Mouse (Mus musculus) C2C12 (cell line): ENCODE data around the gene Cacna1a. TPM values are rescaled to one million over a fixed set of nuclear protein-coding genes. Genes with fewer than 3 reads are reported as not detected.
"Not testable (repeated sequence)": the region's sequence is repeated elsewhere in the genome, so short reads cannot be mapped to it uniquely, and the experiment has no call there.

Source experiments
- H3K27me3 ChIP-seq: one replicate; pipeline ENCODE4 v1.6.1; 2011; ENCODE audit not compliant: control insufficient read depth, insufficient read depth, insufficient read length
- H3K36me3 ChIP-seq: one replicate; pipeline ENCODE4 v1.6.1; 2011; ENCODE audit not compliant: control insufficient read depth, insufficient read depth
- H3K4me3 ChIP-seq: one replicate; pipeline ENCODE4 v1.5.1; 2011; ENCODE audit warnings: mild to moderate bottlenecking, control low read depth; ENCODE audit not compliant: poor library complexity, insufficient read depth, severe bottlenecking
- H3K79me2 ChIP-seq: one replicate; pipeline ENCODE4 v1.6.1; 2011; ENCODE audit not compliant: control insufficient read depth, insufficient read depth
- H3K79me3 ChIP-seq: one replicate; pipeline ENCODE4 v1.6.1; 2011; ENCODE audit warnings: low read depth, control low read depth
- H3ac ChIP-seq: one replicate; pipeline ENCODE3; 2011; ENCODE audit warnings: low read depth; ENCODE audit not compliant: control insufficient read depth, insufficient read length
- CEBPB ChIP-seq: IDR thresholded peaks from one replicate; pipeline ENCODE4 v1.6.1; 2011; ENCODE audit warnings: low read depth, mild to moderate bottlenecking, control low read depth, moderate library complexity
- CTCF ChIP-seq: IDR thresholded peaks from one replicate; pipeline ENCODE4 v1.5.1; 2011; ENCODE audit not compliant: control insufficient read depth, insufficient read depth, insufficient read length
- FOSL1 ChIP-seq: IDR thresholded peaks from one replicate; pipeline ENCODE4 v1.8.0; 2011; ENCODE audit warnings: mild to moderate bottlenecking, low read length; ENCODE audit not compliant: poor library complexity, insufficient read depth, severe bottlenecking
- MAX ChIP-seq: IDR thresholded peaks from one replicate; pipeline ENCODE4 v1.6.1; 2011; ENCODE audit warnings: mild to moderate bottlenecking, control low read depth
- MYOD1 ChIP-seq: IDR thresholded peaks from one replicate; pipeline ENCODE4 v1.6.1; 2011; ENCODE audit warnings: low read depth; ENCODE audit not compliant: control insufficient read depth, insufficient read length
- MYOG ChIP-seq: IDR thresholded peaks from one replicate; pipeline ENCODE4 v1.6.1; 2011; ENCODE audit not compliant: control insufficient read depth, insufficient read length; ENCODE audit errors: extremely low read depth
- USF1 ChIP-seq: IDR thresholded peaks from one replicate; pipeline ENCODE4 v1.6.1; 2011; ENCODE audit warnings: low read depth, mild to moderate bottlenecking, control low read depth, moderate library complexity
- polyA plus RNA-seq: library from polyadenylated mRNA; unstranded; fragments of >200 nt; fragmentation: generic; extraction: Trizol; gene quantifications from one replicate; pipeline ENCODE4 v1.2.1, GENCODE M21; 2012; ENCODE audit warnings: missing spikeins

Cacna1a gene
- polyA plus RNA-seq, 1 experiment = 3.1 TPM

DNA sequence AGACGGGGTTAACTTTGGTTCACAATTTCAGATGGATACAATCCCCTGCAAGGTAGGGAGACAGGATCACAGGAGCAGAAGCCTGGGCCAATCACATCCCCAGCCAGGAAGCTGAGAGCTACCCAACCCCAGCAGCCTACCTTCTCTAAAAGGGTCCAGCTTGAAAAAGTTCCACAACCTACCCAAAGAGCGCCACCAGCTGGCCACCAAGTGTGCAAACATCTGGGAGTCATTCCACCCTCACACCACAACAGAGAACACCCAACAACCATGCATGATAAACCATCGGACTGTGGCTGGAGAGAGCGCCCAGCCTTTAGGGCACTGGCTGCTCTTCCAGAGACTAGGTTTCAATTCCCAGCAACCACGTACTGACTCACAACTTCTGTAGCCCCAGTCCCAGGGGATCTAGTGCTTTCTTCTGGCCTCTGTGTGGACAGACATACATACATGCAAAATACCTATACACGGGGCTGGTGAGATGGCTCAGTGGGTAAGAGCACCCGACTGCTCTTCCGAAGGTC is 232.9 kb downstream of the Cacna1a start:
- H3ac ChIP-seq = no peak overlapping the region
- no peaks in the 10 kb centered on the region for H3K79me3 ChIP-seq
- H3K36me3 ChIP-seq = no peaks in the 10 kb centered on the region
- TF ChIP-seq MYOG = no peak
- no peak for TF ChIP-seq FOSL1
- no peak for TF ChIP-seq CEBPB
- TF ChIP-seq MAX = no peak
- no peak for TF ChIP-seq CTCF
- TF ChIP-seq MYOD1 = no peak
- peaks cover 3% of the 10 kb centered on the region for H3K27me3 ChIP-seq
- H3K4me3 ChIP-seq = no peak overlapping the region
- no peaks in the 10 kb centered on the region for H3K79me2 ChIP-seq

DNA sequence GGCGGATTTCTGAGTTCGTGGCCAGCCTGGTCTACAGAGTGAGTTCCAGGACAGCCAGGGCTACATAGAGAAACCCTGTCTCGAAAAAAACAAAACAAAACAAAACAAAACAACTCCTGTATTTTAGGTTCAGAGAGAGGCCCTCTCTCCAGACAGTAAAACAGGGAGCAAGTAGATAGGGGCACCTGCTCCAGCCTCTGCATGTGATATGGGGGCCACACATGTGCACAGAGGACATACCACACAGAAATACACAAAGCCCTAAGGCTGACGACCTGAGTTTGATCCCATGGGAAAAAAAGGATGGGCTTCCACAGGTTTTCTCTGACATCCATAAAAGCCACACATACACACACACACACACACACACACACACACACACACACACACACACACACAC is 235.2 kb downstream of the Cacna1a start:
- not testable (repeated sequence) for H3K36me3 ChIP-seq, H3K27me3 ChIP-seq, H3K4me3 ChIP-seq, H3ac ChIP-seq, H3K79me3 ChIP-seq, H3K79me2 ChIP-seq

DNA sequence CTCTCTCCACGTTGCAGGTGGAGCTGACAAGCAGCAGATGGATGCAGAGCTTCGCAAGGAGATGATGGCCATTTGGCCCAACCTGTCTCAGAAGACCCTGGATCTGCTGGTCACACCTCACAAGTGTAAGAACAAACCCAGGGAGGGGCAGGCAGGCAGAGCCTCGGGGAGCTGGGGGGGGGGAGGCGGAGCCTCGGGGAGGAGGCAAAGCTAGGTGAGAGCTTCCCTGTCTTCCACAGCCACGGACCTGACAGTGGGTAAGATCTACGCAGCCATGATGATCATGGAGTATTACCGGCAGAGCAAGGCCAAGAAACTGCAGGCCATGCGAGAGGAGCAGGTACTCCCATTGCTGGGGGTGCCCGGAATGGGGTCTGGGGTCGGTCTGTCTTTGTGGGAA is 241.3 kb downstream of the Cacna1a start:
- Histone ChIP-seq H3K36me3 (no peaks in the 10 kb centered on the region), H3K79me2 (no peaks in the 10 kb centered on the region), H3K79me3 (no peaks in the 10 kb centered on the region), H3ac (no peak overlapping the region), H3K4me3 (no peak overlapping the region), H3K27me3 (no peaks in the 10 kb centered on the region)
- TF ChIP-seq CTCF (no peak), MAX (no peak), FOSL1 (no peak), CEBPB (no peak), MYOD1 (no peak), MYOG (no peak), USF1 (no peak)

DNA sequence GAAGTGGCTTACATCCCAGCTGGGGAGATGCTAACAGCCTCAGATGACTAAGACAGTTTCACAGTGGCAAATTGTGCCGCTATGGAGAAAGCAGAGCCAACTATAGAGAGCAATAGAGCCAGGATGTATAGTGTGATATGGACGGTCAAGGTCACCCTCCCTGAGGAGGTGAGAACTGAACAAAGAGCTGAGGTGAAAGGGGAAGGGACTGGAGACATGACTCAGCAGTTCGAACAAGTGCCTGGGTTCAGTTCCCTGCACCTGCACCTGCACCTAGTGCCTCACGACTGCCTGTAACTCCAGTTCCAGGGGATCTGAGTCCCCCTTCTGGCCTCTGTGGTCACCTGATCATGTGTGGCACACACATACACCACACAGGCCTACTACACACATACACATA is 241.9 kb downstream of the Cacna1a start:
- Histone ChIP-seq H3K79me2 (no peaks in the 10 kb centered on the region), H3K4me3 (no peak overlapping the region), H3K79me3 (no peaks in the 10 kb centered on the region), H3K36me3 (no peaks in the 10 kb centered on the region), H3K27me3 (no peaks in the 10 kb centered on the region), H3ac (no peak overlapping the region)
- TF ChIP-seq MYOG = no peak
- TF ChIP-seq USF1 = no peak
- TF ChIP-seq CEBPB = no peak
- no peak for TF ChIP-seq FOSL1
- no peak for TF ChIP-seq MAX
- TF ChIP-seq MYOD1 = no peak
- TF ChIP-seq CTCF = no peak

DNA sequence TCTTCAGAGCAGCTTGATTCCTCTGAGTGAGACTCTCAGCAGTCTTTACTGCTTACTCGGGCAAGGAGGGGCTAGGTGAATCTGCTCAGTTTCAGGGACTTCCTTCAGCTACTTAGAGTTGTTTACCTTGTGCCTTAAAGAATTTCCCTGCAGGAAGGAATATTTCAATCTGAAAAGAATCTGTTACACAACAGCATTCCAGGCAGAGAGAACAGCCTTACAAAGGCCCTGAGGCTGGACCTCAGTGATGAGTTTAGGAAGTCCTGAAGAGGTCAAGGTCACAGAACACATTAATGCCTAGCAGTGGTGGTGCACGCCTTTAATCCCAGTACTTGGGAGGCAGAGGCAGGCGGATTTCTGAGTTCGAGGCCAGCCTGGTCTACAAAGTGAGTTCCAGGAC is 243.6 kb downstream of the Cacna1a start:
- no peaks in the 10 kb centered on the region for H3K36me3 ChIP-seq
- H3K79me3 ChIP-seq = no peaks in the 10 kb centered on the region
- no peak for TF ChIP-seq CEBPB
- H3K27me3 ChIP-seq = no peaks in the 10 kb centered on the region
- H3K4me3 ChIP-seq = no peak overlapping the region
- H3K79me2 ChIP-seq = no peaks in the 10 kb centered on the region
- H3ac ChIP-seq = no peak overlapping the region

DNA sequence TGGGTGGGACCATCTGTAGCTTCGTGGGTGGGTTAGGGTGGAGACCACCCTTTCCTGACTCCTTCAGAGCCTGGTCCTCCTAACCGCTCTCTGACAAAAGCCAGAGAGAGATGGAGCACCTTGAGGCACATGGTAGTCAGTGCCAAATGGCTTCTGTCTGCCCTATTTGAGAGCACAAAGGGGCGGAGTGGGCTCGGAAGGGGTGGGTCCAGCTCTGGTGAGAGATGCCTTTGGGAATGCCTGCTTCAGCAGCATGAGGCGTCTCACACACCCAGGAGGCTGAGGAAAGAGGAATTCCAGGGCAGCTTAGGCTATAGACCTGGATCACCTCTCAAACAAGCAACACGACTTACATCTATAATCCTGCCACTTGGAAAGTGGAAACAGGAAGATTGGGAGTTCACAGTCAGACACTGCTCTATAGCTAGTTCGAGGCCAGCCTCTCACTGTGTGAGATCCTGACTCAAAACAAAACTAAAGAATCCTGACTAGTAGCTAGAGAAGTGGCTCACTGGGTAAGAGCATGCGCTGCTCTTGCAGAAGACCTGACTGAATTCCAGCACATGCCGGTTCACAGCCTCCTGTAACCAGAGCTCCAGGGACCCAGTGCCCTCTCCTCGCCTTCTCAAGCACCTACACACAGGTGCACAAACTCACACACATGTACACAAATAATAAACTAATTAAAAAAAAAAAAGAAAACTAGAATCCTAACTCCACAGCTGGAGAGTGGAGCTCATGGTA is 245.8 kb downstream of the Cacna1a start:
- TF ChIP-seq FOSL1 (no peak), MYOG (no peak), MYOD1 (no peak), CTCF (no peak), MAX (no peak), CEBPB (no peak), USF1 (no peak)
- Histone ChIP-seq H3K79me2 (no peaks in the 10 kb centered on the region), H3K27me3 (no peaks in the 10 kb centered on the region), H3K36me3 (no peaks in the 10 kb centered on the region), H3K4me3 (no peak overlapping the region), H3K79me3 (no peaks in the 10 kb centered on the region), H3ac (no peak overlapping the region)
